Mouse (Mus musculus): Measurements from ENCODE around the gene Glrx3.

Gene Glrx3

DNA sequence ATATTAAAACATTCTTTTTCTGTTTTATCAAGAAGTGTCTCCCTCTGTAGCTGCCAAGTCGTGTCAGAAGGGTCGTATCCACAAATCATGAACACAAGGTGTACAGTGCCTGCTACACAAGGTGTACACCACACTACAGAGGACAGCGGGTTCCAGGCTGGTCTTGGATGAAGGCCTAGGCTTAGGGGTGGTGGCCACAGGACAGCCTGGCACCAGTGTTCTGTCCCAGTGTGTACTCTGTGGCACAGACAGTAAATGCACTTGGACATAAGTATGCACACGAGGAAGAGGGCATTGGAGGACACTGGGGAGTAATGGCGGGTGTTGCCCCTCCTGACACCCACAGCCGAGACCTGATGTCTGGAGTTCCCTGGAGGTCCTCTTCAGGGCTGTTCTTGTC, 34.7 kb downstream of the Glrx3 start:
- ATAC-seq (ENCODE audit: low TSS enrichment), result no peak

DNA sequence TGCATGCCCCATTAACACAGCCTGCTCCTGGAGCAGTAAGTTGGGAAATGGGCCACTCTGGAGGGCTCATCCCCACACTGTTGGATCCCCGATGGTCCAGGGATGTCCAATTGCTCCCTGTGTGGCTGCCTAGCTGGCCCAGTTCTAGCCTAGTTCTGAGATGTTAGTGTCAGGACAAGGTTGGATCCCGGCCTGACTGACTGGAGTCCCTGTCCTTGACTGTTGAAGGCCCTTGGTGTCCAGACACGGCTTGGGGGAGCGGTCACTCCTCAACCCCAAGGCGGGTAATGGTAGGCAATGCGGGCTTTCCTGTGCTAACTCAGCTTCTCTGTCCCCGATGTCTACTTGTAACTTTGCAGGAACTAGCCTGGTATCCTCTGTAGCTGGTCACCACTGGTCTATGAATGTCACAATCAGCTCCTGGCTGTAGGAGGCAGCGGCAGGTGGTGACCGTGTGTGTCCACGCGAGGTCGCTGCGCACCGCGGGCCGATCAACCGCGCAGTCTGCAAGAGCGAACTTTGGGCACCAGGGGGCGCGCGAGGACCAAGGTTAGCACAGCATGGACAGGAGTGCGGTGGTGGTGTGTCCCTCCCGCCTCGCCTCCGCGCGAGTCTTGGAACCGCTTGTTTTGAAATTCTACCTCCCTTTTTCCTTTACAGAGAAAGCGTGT, 40.7 kb downstream of the Glrx3 start:
- ATAC-seq (ENCODE audit: low TSS enrichment), result peak; percentile 93

DNA sequence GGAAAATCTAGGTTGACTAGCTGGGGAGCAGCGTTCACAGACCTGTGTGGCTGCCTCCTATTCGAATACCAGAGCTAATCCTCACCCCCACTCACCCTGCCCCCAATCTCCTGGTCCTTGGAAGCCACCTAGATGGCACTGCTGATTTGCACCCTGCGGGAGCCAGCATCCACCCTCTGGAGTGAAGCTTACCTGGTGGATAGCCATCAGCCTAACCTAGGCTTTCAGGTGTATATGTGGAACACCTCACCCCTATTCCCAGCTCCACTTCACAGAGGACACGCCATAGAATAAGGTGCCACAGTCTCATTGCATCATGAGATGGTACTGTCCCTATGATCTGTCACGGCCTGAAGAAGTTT, 41.2 kb downstream of the Glrx3 start:
- ATAC-seq (ENCODE audit: low TSS enrichment), result no peak

DNA sequence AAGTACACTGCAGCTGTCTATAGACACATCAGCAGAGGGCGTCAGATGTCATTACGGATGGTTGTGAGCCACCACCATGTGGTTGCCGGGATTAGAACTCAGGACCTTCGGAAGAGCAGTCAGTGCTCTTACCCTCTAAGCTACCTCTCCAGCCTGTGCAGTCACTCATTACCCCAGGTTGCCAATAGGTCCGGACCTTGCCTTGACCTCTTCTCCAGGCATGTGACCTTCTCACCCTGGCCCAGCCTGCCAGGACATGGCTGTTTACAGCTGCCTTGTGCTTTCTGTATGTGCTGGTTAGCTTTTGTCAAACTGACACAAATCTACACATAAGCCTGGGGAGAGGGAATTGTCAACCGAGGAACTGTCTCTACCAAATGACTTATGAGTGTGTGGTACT, 43.4 kb downstream of the Glrx3 start:
- ATAC-seq (ENCODE audit: low TSS enrichment), result no peak

DNA sequence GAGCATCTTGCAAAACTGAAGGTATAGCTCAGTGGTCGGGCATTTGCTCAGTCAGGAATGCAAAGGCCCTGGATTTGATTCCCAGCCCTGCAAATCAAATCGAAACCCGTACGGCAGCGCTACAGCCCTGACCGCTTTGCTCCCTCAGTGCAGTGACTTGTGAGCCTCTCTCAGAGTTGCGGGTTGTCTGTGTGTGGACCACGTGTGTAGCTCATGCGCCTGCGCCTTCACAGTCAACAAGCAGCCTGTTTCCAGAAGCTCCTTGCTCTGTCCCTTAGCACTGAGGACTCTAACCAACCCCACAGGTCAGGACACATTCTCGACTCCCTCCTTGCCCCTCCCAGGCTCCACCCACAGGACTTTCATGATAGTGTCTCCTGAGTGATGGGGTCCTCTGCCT, 46.6 kb downstream of the Glrx3 start:
- ATAC-seq (ENCODE audit: low TSS enrichment), result no peak

DNA sequence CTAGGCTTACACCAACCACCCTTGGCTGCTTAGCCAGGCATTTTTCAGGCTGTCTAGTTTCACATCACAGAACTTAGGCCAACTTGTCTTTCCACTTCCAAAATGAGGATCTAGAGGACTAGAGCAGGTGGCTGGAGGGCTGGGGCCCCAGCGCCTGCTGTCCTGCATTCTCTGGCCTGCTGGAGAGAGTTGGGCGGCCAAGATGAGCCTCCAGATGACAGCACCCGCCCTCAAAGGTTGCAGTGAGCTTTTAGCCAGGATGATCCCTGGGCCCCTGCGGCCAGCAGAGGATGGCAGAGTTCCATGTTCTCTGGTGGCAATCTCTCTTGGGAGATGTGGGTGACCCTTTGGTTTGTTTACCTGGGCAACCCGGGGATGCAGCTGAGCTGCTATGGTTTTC, 51.0 kb downstream of the Glrx3 start:
- ATAC-seq (ENCODE audit: low TSS enrichment), result no peak

DNA sequence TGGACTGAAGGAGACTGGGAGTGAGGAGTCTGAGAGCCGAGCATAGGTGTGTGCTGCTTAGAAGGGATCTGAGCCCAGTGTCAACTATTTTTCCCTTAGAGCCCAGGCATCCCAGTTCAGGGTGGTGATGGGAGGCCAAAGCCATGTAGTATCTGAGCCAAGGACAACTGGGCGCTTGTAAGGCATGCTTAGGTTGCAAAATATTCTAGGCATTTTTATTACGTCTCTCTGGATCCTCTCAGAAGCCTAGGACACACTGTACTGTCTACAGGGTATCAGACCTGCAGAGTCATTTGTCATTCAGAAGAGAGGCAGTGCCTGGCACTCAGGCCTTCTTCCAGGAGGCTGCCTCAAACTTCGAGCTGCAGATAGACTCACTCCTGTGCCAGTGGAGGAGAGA, 53.3 kb downstream of the Glrx3 start:
- ATAC-seq (ENCODE audit: low TSS enrichment), result no peak

GRCm38 (mm10) chr7:137492307-137492973, 55.0 kb downstream of the Glrx3 start:
- no peak for ATAC-seq (ENCODE audit: low TSS enrichment)

GRCm38 (mm10) chr7:137498736-137499135, 61.3 kb downstream of the Glrx3 start:
- no peak for ATAC-seq (ENCODE audit: low TSS enrichment)

DNA sequence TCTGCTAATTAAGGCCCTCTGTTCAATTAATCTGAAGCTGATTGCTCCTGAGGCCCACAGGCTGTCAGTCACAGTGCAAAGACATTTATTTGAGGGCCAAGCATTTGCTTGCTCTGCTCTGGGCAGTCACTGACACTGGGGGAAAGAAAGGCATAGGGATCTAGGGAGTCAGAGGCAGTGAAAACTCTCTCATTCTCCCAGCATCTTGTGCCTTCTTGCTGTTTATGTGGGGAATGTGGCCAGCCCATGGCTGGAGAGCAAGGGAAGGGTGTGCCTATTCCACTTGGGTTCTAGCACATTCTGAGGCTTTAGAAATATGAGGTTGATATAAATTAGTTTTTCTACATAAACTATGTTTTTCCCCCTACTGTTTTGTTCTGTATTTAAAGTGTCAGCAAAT, 80.2 kb downstream of the Glrx3 start:
- ATAC-seq (ENCODE audit: low TSS enrichment), result no peak

DNA sequence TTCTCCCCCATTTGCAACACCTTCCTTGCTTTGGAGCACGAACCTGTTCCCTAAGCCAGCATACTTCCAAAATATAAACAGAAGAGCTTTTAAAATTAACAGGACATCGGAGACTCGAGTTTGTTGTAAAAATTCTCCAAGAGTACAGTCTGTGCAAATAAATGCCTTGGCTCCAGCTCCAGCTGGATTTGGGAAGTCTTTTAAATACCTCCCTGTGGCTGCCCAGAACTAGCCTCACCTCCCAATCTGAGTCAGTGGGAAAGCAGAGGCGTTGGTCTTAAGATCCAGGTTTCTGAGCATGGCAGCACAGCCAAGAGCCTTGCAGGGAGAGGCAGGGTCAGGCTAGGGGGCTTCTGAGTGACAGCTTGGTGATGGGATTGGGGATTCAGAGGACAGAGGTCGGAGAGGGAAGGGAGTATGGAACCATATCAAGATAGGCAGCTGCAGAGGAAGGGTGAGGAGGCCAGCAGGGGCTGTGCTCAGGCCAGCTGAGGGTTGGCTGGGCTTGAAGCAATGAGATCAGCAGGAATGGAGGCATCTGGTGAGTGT, 80.7 kb downstream of the Glrx3 start:
- ATAC-seq (ENCODE audit: low TSS enrichment), result 0 out of 2 replicates have a peak, but pooled peaks have one; percentile 20

All from frontal cortex, adult (tissue).